In the genomic region with DNA sequence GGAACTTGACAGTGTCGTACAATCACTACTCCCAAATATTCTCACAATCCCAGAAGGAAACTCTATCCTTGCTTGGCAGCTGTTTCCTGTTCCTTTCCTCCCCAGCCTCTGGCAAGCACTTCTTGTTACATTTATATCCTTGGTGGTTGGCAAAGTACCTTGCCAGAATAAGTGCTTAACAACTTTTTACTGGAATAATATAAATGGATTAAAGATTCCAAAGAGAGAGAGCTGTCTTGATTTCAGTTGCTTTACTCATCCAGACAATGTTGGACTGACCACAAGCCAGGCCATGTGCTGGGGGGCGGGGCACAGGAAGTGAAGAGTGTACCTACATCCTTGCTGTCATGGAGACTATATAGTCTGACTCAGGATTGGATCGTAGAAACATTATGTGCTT, we compare ENCODE assay signal across 14 mouse cellular contexts.
DNase-seq lines count a peak whose midpoint lies in the region; ATAC-seq and TF ChIP-seq lines count a peak whose summit lies in the region.
"Had no signal": no experiment of that assay in that cellular context is flagged by ENCODE, and none has a peak within 500 bp of the region (broad histone marks: within the 10 kb centered on the region; RNA-seq: fewer than 3 reads in every experiment).

No protein-coding gene starts in this region.

- TF ChIP-seq CTCF in embryonic fibroblast, embryonic 13.5 days (IDR thresholded peaks at IDR 0.05; ENCODE audit: borderline replicate concordance, insufficient read depth, low read length) = no peak

- no peak for ATAC-seq in megakaryocyte progenitor cell, adult 5-6 weeks (replicated peaks; ENCODE audit: poor library complexity)
- ATAC-seq: CD4-positive, CD25-positive, alpha-beta regulatory T cell, adult 4 months had no signal

- intact Hi-C loops in gastrocnemius, postnatal 36 days (cut with DNase I) = no loop called here

- H3K4me3 ChIP-seq in embryonic fibroblast, embryonic 13.5 days (ENCODE audit: insufficient read depth, low read length) = no peak overlapping the region
- H3K4me3 ChIP-seq: midbrain, embryonic 12.5 days had no signal

- DNase-seq in gastrocnemius, adult 18-20 months (ENCODE audit: low spot score) = peak; percentile 62
- DNase-seq in gastrocnemius, postnatal 36 days = no peak
- DNase-seq in lung, postnatal 36 days = peak; percentile 27
- DNase-seq in lung, adult 18-20 months = no peak
- DNase-seq in adrenal gland, adult 2 months = no peak
- DNase-seq: cerebellum, postnatal 25 days; kidney, adult 9 months; lung, postnatal 4 days; thymus, postnatal 36 days had no signal

- TF ChIP-seq POLR2A in embryonic fibroblast, embryonic 13.5 days (IDR thresholded peaks at IDR 0.05; ENCODE audit: low read depth, low read length) = no peak

- H3K4me1 ChIP-seq in embryonic fibroblast, embryonic 13.5 days (ENCODE audit: control insufficient read depth, insufficient read depth, low read length) = peaks cover 5% of the 10 kb centered on the region; the same call in 1 of the 2 replicates

- peak overlapping the region; percentile 69; the same call in 1 of the 2 replicates for H3K27ac ChIP-seq in embryonic fibroblast, embryonic 13.5 days (ENCODE audit: insufficient read depth, low read length)
- H3K27ac ChIP-seq: midbrain, embryonic 12.5 days; stomach, postnatal 0 days had no signal

Comparison
In these comparisons a context has a peak if more than half of its experiments do, and no peak if none do; other contexts are left out.
1. DNase-seq: peak in gastrocnemius, adult 18-20 months (single experiment) and lung, postnatal 36 days (single experiment); none in gastrocnemius, postnatal 36 days (0 of 2), lung, adult 18-20 months (0 of 2) and adrenal gland, adult 2 months (single experiment).